Mouse (Mus musculus): ENCODE results near the gene Olfr402. TPM values are rescaled to one million over a fixed set of nuclear protein-coding genes. Genes with fewer than 3 reads are reported as not detected.
"Not testable (repeated sequence)": the region's sequence is repeated elsewhere in the genome, so short reads cannot be mapped to it uniquely, and the experiment has no call there.

Gene Olfr402
- total RNA-seq (2021), result not detected
- long read RNA-seq, experiment 1, result 0 reads
- long read RNA-seq, experiment 2, result 0 reads

GRCm38 (mm10) chr11:74153229-74153628 lies at the start of gene Olfr402:
Gene Olfr402 (plus strand): TSS chr11:74153529.
- DNase-seq (ENCODE audit: low spot score in 2 of 2), result no peak

GRCm38 (mm10) chr11:74105066-74105465 lies 48.3 kb upstream of the Olfr402 start:
- no peak for DNase-seq (ENCODE audit: low spot score in 2 of 2)

GRCm38 (mm10) chr11:74113412-74113811 lies 39.9 kb upstream of the Olfr402 start, which contains the start of gene Olfr401:
Gene Olfr401 (plus strand): TSS chr11:74113712.
- DNase-seq (ENCODE audit: low spot score in 2 of 2), result no peak

- not testable (repeated sequence) for DNase-seq (ENCODE audit: low spot score in 2 of 2)
Observed at GRCm38 (mm10) chr11:74140001-74140400, 13.3 kb upstream of the Olfr402 start.

- DNase-seq (ENCODE audit: low spot score in 2 of 2), result no peak
Observed at GRCm38 (mm10) chr11:74145866-74146265, 7.5 kb upstream of the Olfr402 start.

GRCm38 (mm10) chr11:74168771-74169170 lies 15.4 kb downstream of the Olfr402 start:
- DNase-seq (ENCODE audit: low spot score in 2 of 2), result no peak

- DNase-seq (ENCODE audit: low spot score in 2 of 2), result no peak
Observed at GRCm38 (mm10) chr11:74183168-74183567, 29.8 kb downstream of the Olfr402 start.

- DNase-seq (ENCODE audit: low spot score in 2 of 2), result no peak
Observed at GRCm38 (mm10) chr11:74183745-74184144, 30.4 kb downstream of the Olfr402 start.

GRCm38 (mm10) chr11:74185949-74186348 lies 32.6 kb downstream of the Olfr402 start, which contains the start of gene Olfr403:
Gene Olfr403 (plus strand): TSS chr11:74186249.
- DNase-seq (ENCODE audit: low spot score in 2 of 2), result no peak

Other genes starting within 250 kb of the Olfr402 start
- not detected for gene Olfr395, start 244.2 kb upstream of the Olfr402 start, total RNA-seq (2021)
- gene Olfr23, start 216.9 kb upstream of the Olfr402 start, total RNA-seq (2021), result not detected
- not detected for gene Olfr397, start 192.7 kb upstream of the Olfr402 start, total RNA-seq (2021)
- not detected for gene Olfr398, start 163.1 kb upstream of the Olfr402 start, total RNA-seq (2021)
- not detected for gene Olfr139, start 97.0 kb upstream of the Olfr402 start, total RNA-seq (2021)
- not detected for gene Olfr399, start 96.9 kb upstream of the Olfr402 start, total RNA-seq (2021)
- not detected for gene Zfp616, start 83.6 kb upstream of the Olfr402 start, total RNA-seq (2021)
- not detected for gene Olfr401, start 39.8 kb upstream of the Olfr402 start, total RNA-seq (2021)
- not detected for gene Olfr403, start 32.7 kb downstream of the Olfr402 start, total RNA-seq (2021)
- gene Olfr43, start 57.9 kb downstream of the Olfr402 start, total RNA-seq (2021), result not detected
- gene Olfr406, start 106.3 kb downstream of the Olfr402 start, total RNA-seq (2021), result not detected
- not detected for gene Olfr59, start 130.2 kb downstream of the Olfr402 start, total RNA-seq (2021)
- gene Olfr410, start 184.5 kb downstream of the Olfr402 start, total RNA-seq (2021), result not detected
- gene Olfr411, start 199.1 kb downstream of the Olfr402 start, total RNA-seq (2021), result not detected
- gene Olfr412, start 208.5 kb downstream of the Olfr402 start, total RNA-seq (2021), result not detected